ENCODE assay signal across 12 mouse cellular contexts in the genomic region with DNA sequence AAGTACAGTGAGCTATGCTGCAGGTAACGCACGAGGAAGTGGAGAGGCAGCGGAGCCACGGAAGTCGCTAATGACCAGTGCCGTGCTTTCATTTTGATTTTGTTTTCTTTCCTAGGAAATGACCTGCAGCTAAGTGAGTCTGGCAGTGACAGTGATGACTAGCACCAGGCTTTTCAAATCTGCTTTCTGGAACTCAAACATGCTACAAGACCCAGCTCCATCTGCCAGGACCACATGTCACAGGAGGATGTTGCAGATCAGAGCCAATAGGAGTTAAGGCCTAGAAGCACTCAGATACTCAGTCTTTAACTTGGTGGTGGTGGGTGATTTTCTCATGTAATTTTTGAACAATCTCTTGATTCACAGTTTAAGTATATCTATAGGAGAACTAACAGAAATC. TPM values are rescaled to one million over a fixed set of nuclear protein-coding genes. Genes with fewer than 3 reads are reported as not detected.
DNase-seq lines count a peak whose midpoint lies in the region; ATAC-seq lines count a peak whose summit lies in the region.
"Had no signal": no experiment of that assay in that cellular context is flagged by ENCODE, and none has a peak within 500 bp of the region (broad histone marks: within the 10 kb centered on the region; RNA-seq: fewer than 3 reads in every experiment).

No protein-coding gene starts in this region.

- DNase-seq in brain, embryonic 18.5 days (ENCODE audit: low read depth, low spot score): peak; percentile 26
- DNase-seq in cerebellum, adult 18-20 months: peak; percentile 65 to 77
- peak; percentile 70 to 73 for DNase-seq in cerebellum, postnatal 36 days
- DNase-seq in layer of hippocampus, postnatal 14 days (ENCODE audit: low spot score in 2 of 2): peak; percentile 48 to 81
- DNase-seq in left cerebral cortex, adult 9 months (ENCODE audit: low spot score in 2 of 2): no peak
- no peak for DNase-seq in kidney, postnatal 14 days
- DNase-seq: adrenal gland, postnatal 36 days; gastrocnemius, postnatal 25 days; thymus, adult 18-20 months had no signal

- ATAC-seq in activated CD4-positive, CD25-positive, alpha-beta regulatory T cell, adult 4 months: no peak
- ATAC-seq: inflammation-experienced regulatory T-cells, adult 6 months; midbrain, embryonic 13.5 days had no signal

RNA-seq across cellular contexts. Expression of a gene that starts 11.6 kb away (rescaled TPM):
- 10 to 100 TPM; 27.6 to 28.5 TPM for total RNA-seq in layer of hippocampus, postnatal 14 days (2021)
- 10 to 100 TPM; 68.1 to 79.9 TPM for polyA plus RNA-seq in activated CD4-positive, CD25-positive, alpha-beta regulatory T cell, adult 4 months (2017; shearing (Covaris generic))

RNA-seq across cellular contexts. Expression of a gene that starts 12.3 kb away (rescaled TPM):
- 10 to 100 TPM; 12.6 to 13.0 TPM for total RNA-seq in layer of hippocampus, postnatal 14 days (2021)
- 10 to 100 TPM; 12.2 to 13.5 TPM for polyA plus RNA-seq in activated CD4-positive, CD25-positive, alpha-beta regulatory T cell, adult 4 months (2017; shearing (Covaris generic))

Comparison
In these comparisons a context has a peak if more than half of its experiments do, and no peak if none do; other contexts are left out.
1. DNase-seq: peak in brain, embryonic 18.5 days (single experiment), cerebellum, adult 18-20 months (2 of 2), cerebellum, postnatal 36 days (2 of 2) and layer of hippocampus, postnatal 14 days (2 of 2); none in left cerebral cortex, adult 9 months (0 of 2) and kidney, postnatal 14 days (single experiment).